Mouse (Mus musculus): ENCODE results near the gene Stat3. TPM values are rescaled to one million over a fixed set of nuclear protein-coding genes. Genes with fewer than 3 reads are reported as not detected.

Stat3 gene
- polyA plus RNA-seq, 1 experiment from 2014 or later: 30.8 TPM

GRCm38 (mm10) chr11:100938112-100938511 is 1.2 kb downstream of the Stat3 start:
- Histone ChIP-seq H3K27ac (no peak overlapping the region), H3K4me1 (peaks cover 25% of the 10 kb centered on the region), H3K4me2 (peak overlapping the region; percentile 70), H3K36me3 (replicated peaks) (no peaks in the 10 kb centered on the region), H3K27me3 (0 out of 2 replicates have a peak, but pooled peaks cover 9% of the 10 kb centered on the region), H3K4me3 (replicated peaks) (0 out of 2 replicates have a peak overlapping the region, but pooled peaks have one; percentile 5), H3K9me3 (no peaks in the 10 kb centered on the region), H3K9ac (no peak overlapping the region)
- no peak for ATAC-seq (ENCODE audit: low FRiP score)
- WGBS: 25% methylated on average over 5 of the region's 5 CpGs

GRCm38 (mm10) chr11:100937295-100937694 is 2.0 kb downstream of the Stat3 start:
- no peak overlapping the region for H3K27ac ChIP-seq
- WGBS: 83% methylated on average over 4 of the region's 4 CpGs
- H3K4me2 ChIP-seq: no peak overlapping the region
- H3K27me3 ChIP-seq: 0 out of 2 replicates have a peak, but pooled peaks cover 6% of the 10 kb centered on the region
- peaks cover 25% of the 10 kb centered on the region for H3K4me1 ChIP-seq
- no peak overlapping the region for H3K9ac ChIP-seq
- no peak for ATAC-seq (ENCODE audit: low FRiP score)
- no peaks in the 10 kb centered on the region for H3K36me3 ChIP-seq (replicated peaks)
- no peaks in the 10 kb centered on the region for H3K9me3 ChIP-seq
- H3K4me3 ChIP-seq (replicated peaks): no peak overlapping the region

GRCm38 (mm10) chr11:100935373-100936355 is 3.7 kb downstream of the Stat3 start:
- H3K4me1 ChIP-seq: peaks cover 31% of the 10 kb centered on the region
- no peak overlapping the region for H3K4me2 ChIP-seq
- H3K36me3 ChIP-seq (replicated peaks): no peaks in the 10 kb centered on the region
- WGBS: 87% methylated on average over 8 of the region's 8 CpGs
- no peak for ATAC-seq (ENCODE audit: low FRiP score)
- no peak overlapping the region for H3K9ac ChIP-seq
- no peaks in the 10 kb centered on the region for H3K9me3 ChIP-seq
- H3K27me3 ChIP-seq: no peaks in the 10 kb centered on the region
- H3K27ac ChIP-seq: no peak overlapping the region
- no peak overlapping the region for H3K4me3 ChIP-seq (replicated peaks)

- H3K36me3 ChIP-seq (replicated peaks): no peaks in the 10 kb centered on the region
- H3K9ac ChIP-seq: no peak overlapping the region
- no peak overlapping the region for H3K27ac ChIP-seq
- no peak for ATAC-seq (ENCODE audit: low FRiP score)
- H3K4me1 ChIP-seq: peaks cover 6% of the 10 kb centered on the region; the same call in 1 of the 2 replicates
- H3K4me2 ChIP-seq: no peak overlapping the region
- H3K4me3 ChIP-seq (replicated peaks): no peak overlapping the region
- 69% methylated on average over 12 of the region's 12 CpGs for WGBS
- H3K27me3 ChIP-seq: no peaks in the 10 kb centered on the region
- no peaks in the 10 kb centered on the region for H3K9me3 ChIP-seq
These were observed 8.0 kb downstream of the Stat3 start for GRCm38 (mm10) chr11:100931254-100931921.

GRCm38 (mm10) chr11:100930611-100931010 is 8.7 kb downstream of the Stat3 start:
- no peak overlapping the region for H3K27ac ChIP-seq
- no peak overlapping the region for H3K4me3 ChIP-seq (replicated peaks)
- peaks cover 6% of the 10 kb centered on the region; the same call in 1 of the 2 replicates for H3K4me1 ChIP-seq
- no peaks in the 10 kb centered on the region for H3K9me3 ChIP-seq
- ATAC-seq (ENCODE audit: low FRiP score): no peak
- no peaks in the 10 kb centered on the region for H3K36me3 ChIP-seq (replicated peaks)
- no peaks in the 10 kb centered on the region for H3K27me3 ChIP-seq
- no peak overlapping the region for H3K4me2 ChIP-seq
- no peak overlapping the region for H3K9ac ChIP-seq
- WGBS: 79% methylated on average over 7 of the region's 7 CpGs

GRCm38 (mm10) chr11:100927386-100927785 is 12.0 kb downstream of the Stat3 start:
- ATAC-seq (ENCODE audit: low FRiP score): no peak
- Histone ChIP-seq H3K36me3 (replicated peaks) (no peaks in the 10 kb centered on the region), H3K4me1 (peaks cover 6% of the 10 kb centered on the region; the same call in 1 of the 2 replicates), H3K9ac (no peak overlapping the region), H3K4me2 (no peak overlapping the region), H3K9me3 (no peaks in the 10 kb centered on the region), H3K27me3 (no peaks in the 10 kb centered on the region), H3K4me3 (replicated peaks) (no peak overlapping the region), H3K27ac (no peak overlapping the region)
- WGBS: 92% methylated on average over 3 of the region's 3 CpGs

- no peak for ATAC-seq (ENCODE audit: low FRiP score)
- no peak overlapping the region for H3K4me3 ChIP-seq (replicated peaks)
- 88% methylated on average over 1 of the region's 1 CpGs for WGBS
These were observed 14.9 kb downstream of the Stat3 start for GRCm38 (mm10) chr11:100924386-100924919.

GRCm38 (mm10) chr11:100920887-100921624 is 18.3 kb downstream of the Stat3 start:
- WGBS: 87% methylated on average over 4 of the region's 4 CpGs
- H3K27ac ChIP-seq: no peak overlapping the region
- H3K27me3 ChIP-seq: no peaks in the 10 kb centered on the region
- H3K9me3 ChIP-seq: no peaks in the 10 kb centered on the region
- H3K4me3 ChIP-seq (replicated peaks): no peak overlapping the region
- ATAC-seq (ENCODE audit: low FRiP score): no peak
- no peak overlapping the region for H3K9ac ChIP-seq
- H3K4me2 ChIP-seq: no peak overlapping the region
- H3K36me3 ChIP-seq (replicated peaks): no peaks in the 10 kb centered on the region
- no peaks in the 10 kb centered on the region for H3K4me1 ChIP-seq

More at GRCm38 (mm10) chr11:100924386-100924919, 14.9 kb downstream of the Stat3 start:
- no peaks in the 10 kb centered on the region for H3K36me3 ChIP-seq (replicated peaks)
- no peak overlapping the region for H3K27ac ChIP-seq
- H3K27me3 ChIP-seq: no peaks in the 10 kb centered on the region
- no peak overlapping the region for H3K4me2 ChIP-seq
- no peaks in the 10 kb centered on the region for H3K9me3 ChIP-seq
- no peak overlapping the region for H3K9ac ChIP-seq
- H3K4me1 ChIP-seq: no peaks in the 10 kb centered on the region

GRCm38 (mm10) chr11:100918007-100918406 is 21.3 kb downstream of the Stat3 start:
- H3K27ac ChIP-seq: no peak overlapping the region
- 92% methylated on average over 5 of the region's 5 CpGs for WGBS
- no peaks in the 10 kb centered on the region for H3K36me3 ChIP-seq (replicated peaks)
- H3K4me2 ChIP-seq: no peak overlapping the region
- H3K9me3 ChIP-seq: no peaks in the 10 kb centered on the region
- H3K4me1 ChIP-seq: no peaks in the 10 kb centered on the region
- H3K27me3 ChIP-seq: no peaks in the 10 kb centered on the region
- no peak for ATAC-seq (ENCODE audit: low FRiP score)
- H3K4me3 ChIP-seq (replicated peaks): no peak overlapping the region
- H3K9ac ChIP-seq: no peak overlapping the region

GRCm38 (mm10) chr11:100916432-100916971 is 22.8 kb downstream of the Stat3 start:
- H3K4me3 ChIP-seq (replicated peaks): no peak overlapping the region
- no peaks in the 10 kb centered on the region for H3K36me3 ChIP-seq (replicated peaks)
- H3K27me3 ChIP-seq: no peaks in the 10 kb centered on the region
- 91% methylated on average over 4 of the region's 4 CpGs for WGBS
- H3K9ac ChIP-seq: no peak overlapping the region
- no peak for ATAC-seq (ENCODE audit: low FRiP score)
- H3K27ac ChIP-seq: no peak overlapping the region
- no peak overlapping the region for H3K4me2 ChIP-seq
- H3K9me3 ChIP-seq: no peaks in the 10 kb centered on the region
- no peaks in the 10 kb centered on the region for H3K4me1 ChIP-seq

- no peaks in the 10 kb centered on the region for H3K36me3 ChIP-seq (replicated peaks)
- H3K4me2 ChIP-seq: no peak overlapping the region
- H3K4me1 ChIP-seq: no peaks in the 10 kb centered on the region
- no peak overlapping the region for H3K4me3 ChIP-seq (replicated peaks)
- H3K27me3 ChIP-seq: no peaks in the 10 kb centered on the region
- WGBS: 94% methylated on average over 3 of the region's 3 CpGs
- no peak overlapping the region for H3K9ac ChIP-seq
- no peaks in the 10 kb centered on the region for H3K9me3 ChIP-seq
- H3K27ac ChIP-seq: no peak overlapping the region
- no peak for ATAC-seq (ENCODE audit: low FRiP score)
These were observed 24.3 kb downstream of the Stat3 start for GRCm38 (mm10) chr11:100915063-100915462.
